Comparison of ENCODE assay signal across 10 mouse cellular contexts in genomic region chr5:120439887-120440670, GRCm38 (mm10). TPM values are rescaled to one million over a fixed set of nuclear protein-coding genes. Genes with fewer than 3 reads are reported as not detected.
A peak's percentile ranks its signal among the peaks of the same experiment; 100 is the strongest.
DNase-seq lines count a peak whose midpoint lies in the region; ATAC-seq and TF ChIP-seq lines count a peak whose summit lies in the region.
"Had no signal": no experiment of that assay in that cellular context is flagged by ENCODE, and none has a peak within 500 bp of the region (broad histone marks: within the 10 kb centered on the region; RNA-seq: fewer than 3 reads in every experiment).

No protein-coding gene starts in this region.

- ATAC-seq in heart, embryonic 11.5 days (replicated peaks; ENCODE audit: insufficient number of reproducible peaks, low FRiP score, low TSS enrichment), result no peak
- ATAC-seq in hindbrain, embryonic 14.5 days (ENCODE audit: low FRiP score), result 0 out of 2 replicates have a peak, but pooled peaks have one; percentile 21
- no peak for ATAC-seq in midbrain, embryonic 16.5 days

- TF ChIP-seq CTCF in left cerebral cortex, adult 2 months (IDR thresholded peaks at IDR 0.05), result no peak

- H3K4me1 ChIP-seq in heart, embryonic 11.5 days (ENCODE audit: control insufficient read depth, insufficient read depth, low read length), result peaks cover 17% of the 10 kb centered on the region
- peaks cover 46% of the 10 kb centered on the region for H3K4me1 ChIP-seq in embryonic facial prominence, embryonic 10.5 days
- peaks cover 6% of the 10 kb centered on the region; the same call in 1 of the 2 replicates for H3K4me1 ChIP-seq in hindbrain, embryonic 14.5 days (replicated peaks; ENCODE audit: control insufficient read depth, insufficient read depth, low read length)
- peaks cover 18% of the 10 kb centered on the region for H3K4me1 ChIP-seq in midbrain, embryonic 16.5 days (ENCODE audit: control insufficient read depth, insufficient read depth, low read length)

- H3K27me3 ChIP-seq in heart, embryonic 11.5 days (ENCODE audit: control insufficient read depth, insufficient read depth, low read length), result peaks cover 64% of the 10 kb centered on the region
- H3K27me3 ChIP-seq in embryonic facial prominence, embryonic 10.5 days (replicated peaks; ENCODE audit: low read depth, poor library complexity, severe bottlenecking), result peaks cover 93% of the 10 kb centered on the region
- H3K27me3 ChIP-seq in hindbrain, embryonic 14.5 days (ENCODE audit: control insufficient read depth, insufficient read depth, low read length), result peaks cover 48% of the 10 kb centered on the region
- H3K27me3 ChIP-seq in midbrain, embryonic 16.5 days (ENCODE audit: control insufficient read depth, insufficient read depth, low read depth, low read length), result peaks cover 3% of the 10 kb centered on the region

- no peak overlapping the region for H3K27ac ChIP-seq in heart, embryonic 11.5 days (ENCODE audit: low read depth, low read length)
- peak overlapping the region; percentile 2; the same call in 1 of the 2 replicates for H3K27ac ChIP-seq in embryonic facial prominence, embryonic 10.5 days (replicated peaks)
- peak overlapping the region; percentile 95 for H3K27ac ChIP-seq in hindbrain, embryonic 14.5 days
- peak overlapping the region; percentile 89 for H3K27ac ChIP-seq in midbrain, embryonic 16.5 days (ENCODE audit: low read length)
- H3K27ac ChIP-seq in left cerebral cortex, adult 2 months, result no peak overlapping the region

- under 1% methylated on average over 59 of the region's 61 CpGs for WGBS in heart, embryonic 11.5 days (ENCODE audit: insufficient replicate concordance)
- WGBS in embryonic facial prominence, embryonic 10.5 days, result 7% methylated on average over 61 of the region's 61 CpGs
- 2% methylated on average over 61 of the region's 61 CpGs for WGBS in hindbrain, embryonic 14.5 days
- WGBS in midbrain, embryonic 16.5 days, result 6% methylated on average over 61 of the region's 61 CpGs

- no peak overlapping the region for H3K9ac ChIP-seq in heart, embryonic 11.5 days (ENCODE audit: low read depth, low read length)
- peak overlapping the region; percentile 95 for H3K9ac ChIP-seq in hindbrain, embryonic 14.5 days
- H3K9ac ChIP-seq in midbrain, embryonic 16.5 days (ENCODE audit: low read depth, low read length), result peak overlapping the region; percentile 73

- DNase-seq in heart, postnatal 4 days, result no peak
- peak; percentile 57 for DNase-seq in embryonic facial prominence, embryonic 10.5 days (ENCODE audit: low spot score)
- no peak for DNase-seq in hindbrain, embryonic 14.5 days (ENCODE audit: low spot score)
- DNase-seq in left cerebral cortex, adult 2 months (ENCODE audit: extremely low spot score in 1 of 2, low spot score in 2 of 2), result no peak
- DNase-seq in kidney, adult 18-20 months, result no peak
- DNase-seq in spleen, adult 18-20 months, result no peak

- H3K4me3 ChIP-seq in heart, embryonic 11.5 days (ENCODE audit: low read depth, low read length), result peak overlapping the region; percentile 37
- H3K4me3 ChIP-seq in embryonic facial prominence, embryonic 10.5 days, result peak overlapping the region; percentile 43
- H3K4me3 ChIP-seq in hindbrain, embryonic 14.5 days (replicated peaks; ENCODE audit: low read length), result peak overlapping the region; percentile 77
- H3K4me3 ChIP-seq in midbrain, embryonic 16.5 days (ENCODE audit: low read depth, low read length), result peak overlapping the region; percentile 57
- no peak overlapping the region for H3K4me3 ChIP-seq in left cerebral cortex, adult 2 months

- H3K9me3 ChIP-seq in heart, embryonic 11.5 days (replicated peaks; ENCODE audit: control insufficient read depth, low read length), result no peaks in the 10 kb centered on the region
- H3K9me3 ChIP-seq in embryonic facial prominence, embryonic 10.5 days, result no peaks in the 10 kb centered on the region
- no peaks in the 10 kb centered on the region for H3K9me3 ChIP-seq in hindbrain, embryonic 14.5 days (ENCODE audit: control insufficient read depth, low read length)
- H3K9me3 ChIP-seq in midbrain, embryonic 16.5 days (replicated peaks; ENCODE audit: control insufficient read depth, low read length, poor library complexity, severe bottlenecking), result no peaks in the 10 kb centered on the region

- intact Hi-C loops in left cerebral cortex, adult 2 months (cut with DNase I), result loop anchor here (2.0 to 10.0 kb wide), 7 partner anchors 188 to 1665 kb away; partner anchors contain the start of gene Tbx3

- H3K36me3 ChIP-seq in heart, embryonic 11.5 days (ENCODE audit: control insufficient read depth, insufficient read depth, low read length), result no peaks in the 10 kb centered on the region
- no peaks in the 10 kb centered on the region for H3K36me3 ChIP-seq in embryonic facial prominence, embryonic 10.5 days (replicated peaks)
- peaks cover 15% of the 10 kb centered on the region; the same call in 1 of the 2 replicates for H3K36me3 ChIP-seq in hindbrain, embryonic 14.5 days (replicated peaks; ENCODE audit: control insufficient read depth, insufficient read depth)
- H3K36me3 ChIP-seq in midbrain, embryonic 16.5 days (ENCODE audit: control insufficient read depth, insufficient read depth, low read length), result no peaks in the 10 kb centered on the region

- H3K4me2 ChIP-seq in heart, embryonic 11.5 days, result peak overlapping the region; percentile 59
- H3K4me2 ChIP-seq in hindbrain, embryonic 14.5 days (replicated peaks), result peak overlapping the region; percentile 71
- H3K4me2 ChIP-seq in midbrain, embryonic 16.5 days (ENCODE audit: low read length), result peak overlapping the region; percentile 52

RNA-seq across cellular contexts. Expression of gene Lhx5, which starts 8.6 kb away (rescaled TPM):
- 0.11 TPM in 1 of 2 replicates, not detected in the other for polyA plus RNA-seq in heart, embryonic 11.5 days (2014; fragmentation: Nextera tagmentation; extraction: Ambion mirVana)
- not detected for total RNA-seq in heart, postnatal 4 days (2021)
- polyA plus RNA-seq in embryonic facial prominence, embryonic 10.5 days (2016; fragmentation: Nextera tagmentation; extraction: Ambion mirVana), result 3.1 and 4.7 TPM in 2 replicates
- 20.4 and 23.1 TPM in 2 replicates for polyA plus RNA-seq in hindbrain, embryonic 14.5 days (2014; fragmentation: Nextera tagmentation; extraction: Ambion mirVana)
- polyA plus RNA-seq in midbrain, embryonic 16.5 days (2015; fragmentation: Nextera tagmentation; extraction: Ambion mirVana), result 22.5 and 23.2 TPM in 2 replicates
- total RNA-seq in left cerebral cortex, adult 2 months (2021), result not detected
- total RNA-seq: MEL; neutrophil, adult 5-6 weeks had no signal

RNA-seq across cellular contexts. Expression of gene Sdsl, which starts 32.5 kb away (rescaled TPM):
- 6.6 and 8.6 TPM in 2 replicates for polyA plus RNA-seq in heart, embryonic 11.5 days (2014; fragmentation: Nextera tagmentation; extraction: Ambion mirVana)
- total RNA-seq in heart, postnatal 4 days (2021), result 10 to 100 TPM; 12.2 to 12.4 TPM
- polyA plus RNA-seq in embryonic facial prominence, embryonic 10.5 days (2016; fragmentation: Nextera tagmentation; extraction: Ambion mirVana), result 6.2 and 7.1 TPM in 2 replicates
- 6.1 and 7.7 TPM in 2 replicates for polyA plus RNA-seq in hindbrain, embryonic 14.5 days (2014; fragmentation: Nextera tagmentation; extraction: Ambion mirVana)
- 5.1 and 5.6 TPM in 2 replicates for polyA plus RNA-seq in midbrain, embryonic 16.5 days (2015; fragmentation: Nextera tagmentation; extraction: Ambion mirVana)
- total RNA-seq in left cerebral cortex, adult 2 months (2021), result 1 to 10 TPM; 5.3 to 7.4 TPM
- total RNA-seq: neutrophil, adult 5-6 weeks had no signal

RNA-seq across cellular contexts. Expression of gene Sds, which starts 36.2 kb away (rescaled TPM):
- 0.18 TPM in 1 of 2 replicates, not detected in the other for polyA plus RNA-seq in heart, embryonic 11.5 days (2014; fragmentation: Nextera tagmentation; extraction: Ambion mirVana)
- not detected for total RNA-seq in heart, postnatal 4 days (2021)
- polyA plus RNA-seq in embryonic facial prominence, embryonic 10.5 days (2016; fragmentation: Nextera tagmentation; extraction: Ambion mirVana), result not detected in 2 replicates
- not detected in 2 replicates for polyA plus RNA-seq in hindbrain, embryonic 14.5 days (2014; fragmentation: Nextera tagmentation; extraction: Ambion mirVana)
- 0.36 TPM in 1 of 2 replicates, not detected in the other for polyA plus RNA-seq in midbrain, embryonic 16.5 days (2015; fragmentation: Nextera tagmentation; extraction: Ambion mirVana)
- total RNA-seq in left cerebral cortex, adult 2 months (2021), result under 1 TPM in 1 of 2 experiments, not detected in 1; 0.61 TPM
- total RNA-seq: MEL; neutrophil, adult 5-6 weeks had no signal

Comparison
In these comparisons a context has a peak if more than half of its experiments do, and no peak if none do; other contexts are left out.
1. H3K27ac ChIP-seq: peak in embryonic facial prominence, embryonic 10.5 days (single experiment), hindbrain, embryonic 14.5 days (single experiment) and midbrain, embryonic 16.5 days (single experiment); none in heart, embryonic 11.5 days (single experiment) and left cerebral cortex, adult 2 months (single experiment).
2. Peak in every context shown above with its lines, with median percentiles within 50 percentile points of each other: H3K4me2 ChIP-seq.